Mouse (Mus musculus) forebrain, embryonic 13.5 days (tissue): ENCODE data around the gene Morc1. TPM values are rescaled to one million over a fixed set of nuclear protein-coding genes. Genes with fewer than 3 reads are reported as not detected.
A peak's percentile ranks its signal among the peaks of the same experiment; 100 is the strongest.

Experiments used
- ATAC-seq: fragments of 200-750 bp; cut with Nextera tagmentation; 2 replicates; pipeline ENCODE4 v1.8.0; 2017
- H3K27ac ChIP-seq: fragments of 300-500 bp; sonication (generic); 2 replicates; pipeline ENCODE4 v1.5.1; 2015; ENCODE audit warnings: inconsistent platforms, mild to moderate bottlenecking, moderate library complexity
- H3K27me3 ChIP-seq: fragments of 300-500 bp; sonication (generic); 2 replicates; pipeline ENCODE4 v1.6.1; 2015; ENCODE audit warnings: mild to moderate bottlenecking, inconsistent platforms
- H3K36me3 ChIP-seq: fragments of 300-500 bp; sonication (generic); 2 replicates; pipeline ENCODE4 v1.6.1; 2015; ENCODE audit warnings: mild to moderate bottlenecking, inconsistent platforms; ENCODE audit not compliant: poor library complexity, severe bottlenecking
- H3K4me1 ChIP-seq: fragments of 300-500 bp; sonication (generic); 2 replicates; pipeline ENCODE4 v1.6.1; 2015; ENCODE audit warnings: inconsistent platforms
- H3K4me2 ChIP-seq: fragments of 300-500 bp; sonication (generic); 2 replicates; pipeline ENCODE4 v1.6.1; 2015; ENCODE audit warnings: inconsistent platforms, mild to moderate bottlenecking, moderate library complexity
- H3K4me3 ChIP-seq: fragments of 300-500 bp; sonication (generic); 2 replicates; pipeline ENCODE4 v1.5.1; 2015; ENCODE audit warnings: mild to moderate bottlenecking, inconsistent platforms
- H3K9ac ChIP-seq: fragments of 300-500 bp; sonication (generic); 2 replicates; pipeline ENCODE4 v1.6.1; 2015; ENCODE audit warnings: mild to moderate bottlenecking, inconsistent platforms
- H3K9me3 ChIP-seq: fragments of 300-500 bp; sonication (generic); replicated peaks from 2 replicates; pipeline ENCODE4 v1.6.1; 2016; ENCODE audit warnings: inconsistent platforms
- WGBS: fragments of 180-500 bp; shearing (Covaris S2); methylation state at CpG from one replicate; pipeline ENCODE4 v1.1.7; 2015; 5-methylcytosine and 5-hydroxymethylcytosine counted together
- polyA plus RNA-seq: library from polyadenylated mRNA; unstranded; fragments of >200 nt; fragmentation: Nextera tagmentation; extraction: Ambion mirVana; gene quantifications from 2 replicates; pipeline ENCODE4 v1.2.1, GENCODE M21; 2015

Morc1 gene
- polyA plus RNA-seq, 1 experiment from 2014 or later: not detected

DNA sequence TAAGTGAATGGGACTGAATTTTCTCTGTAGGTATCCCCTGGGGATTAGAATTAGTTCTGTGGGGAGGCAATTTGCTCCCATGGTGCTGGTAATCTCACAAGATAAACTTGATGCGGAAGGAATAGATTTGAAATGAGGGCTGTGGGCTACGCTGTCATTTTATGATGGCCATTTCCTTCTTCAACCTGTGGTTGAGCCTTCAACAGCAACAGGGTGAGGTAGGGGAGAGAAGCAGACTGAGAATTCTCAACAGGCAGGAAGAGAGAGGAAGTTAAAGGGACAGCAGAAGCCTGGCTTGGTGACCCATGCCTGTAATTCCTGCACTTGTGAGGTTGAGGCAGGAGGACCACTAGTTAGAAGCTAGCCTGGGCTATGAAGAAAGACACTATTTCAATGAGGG is 12.0 kb upstream of the Morc1 start:
- WGBS: 80% methylated on average over 2 of the region's 2 CpGs
- no peak overlapping the region for H3K4me3 ChIP-seq
- no peak overlapping the region for H3K4me2 ChIP-seq
- no peaks in the 10 kb centered on the region for H3K36me3 ChIP-seq
- H3K4me1 ChIP-seq: no peaks in the 10 kb centered on the region
- no peaks in the 10 kb centered on the region for H3K9me3 ChIP-seq
- no peak for ATAC-seq
- no peak overlapping the region for H3K27ac ChIP-seq
- H3K9ac ChIP-seq: no peak overlapping the region
- H3K27me3 ChIP-seq: no peaks in the 10 kb centered on the region

DNA sequence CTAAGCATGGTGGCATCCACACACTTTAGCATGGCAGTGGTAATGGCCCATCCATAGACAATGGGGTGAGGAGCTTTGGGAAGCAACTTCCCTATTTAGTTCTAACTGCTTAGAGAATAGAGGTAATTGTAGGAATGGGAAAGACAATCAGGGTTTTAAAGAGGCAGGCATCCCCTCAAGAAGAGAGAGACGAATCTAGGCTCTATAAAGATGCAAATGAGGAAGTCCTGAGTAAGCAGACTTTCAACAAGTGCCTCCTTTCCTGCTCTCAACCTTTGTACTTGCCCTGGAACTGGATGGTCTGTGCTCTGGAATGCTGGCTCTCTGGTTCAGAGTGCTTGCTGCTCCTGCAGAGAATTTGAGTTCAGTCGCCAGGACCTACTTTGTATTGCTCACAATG is 8.5 kb upstream of the Morc1 start:
- Histone ChIP-seq H3K27ac (no peak overlapping the region), H3K4me2 (no peak overlapping the region), H3K27me3 (no peaks in the 10 kb centered on the region), H3K36me3 (no peaks in the 10 kb centered on the region), H3K9me3 (no peaks in the 10 kb centered on the region), H3K4me3 (no peak overlapping the region), H3K4me1 (no peaks in the 10 kb centered on the region), H3K9ac (no peak overlapping the region)
- no peak for ATAC-seq
- 22% methylated on average over 2 of the region's 2 CpGs for WGBS

DNA sequence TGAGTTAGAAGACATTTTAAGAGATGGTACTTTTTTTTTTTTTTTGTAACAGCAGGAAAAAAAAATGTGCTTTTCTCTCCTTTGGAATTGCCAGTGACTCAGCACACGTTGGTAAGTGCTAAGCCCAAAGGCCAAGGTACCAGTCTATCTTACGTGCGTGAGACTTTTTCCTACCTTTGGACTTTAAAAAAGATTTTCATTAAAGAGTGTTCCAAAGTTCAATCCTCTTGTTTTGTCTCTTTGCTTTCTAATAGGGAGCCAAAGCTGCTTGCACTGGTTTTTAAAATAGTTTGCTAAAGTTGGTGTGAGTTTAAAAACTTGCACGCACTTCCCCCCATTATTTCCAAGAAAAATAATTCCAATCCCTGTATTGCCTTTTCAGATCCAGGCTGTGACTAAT is 7.0 kb upstream of the Morc1 start:
- Histone ChIP-seq H3K9me3 (no peaks in the 10 kb centered on the region), H3K4me1 (no peaks in the 10 kb centered on the region), H3K4me3 (no peak overlapping the region), H3K27me3 (no peaks in the 10 kb centered on the region), H3K4me2 (no peak overlapping the region), H3K36me3 (no peaks in the 10 kb centered on the region), H3K27ac (no peak overlapping the region), H3K9ac (no peak overlapping the region)
- ATAC-seq: no peak
- WGBS: 95% methylated on average over 4 of the region's 4 CpGs

DNA sequence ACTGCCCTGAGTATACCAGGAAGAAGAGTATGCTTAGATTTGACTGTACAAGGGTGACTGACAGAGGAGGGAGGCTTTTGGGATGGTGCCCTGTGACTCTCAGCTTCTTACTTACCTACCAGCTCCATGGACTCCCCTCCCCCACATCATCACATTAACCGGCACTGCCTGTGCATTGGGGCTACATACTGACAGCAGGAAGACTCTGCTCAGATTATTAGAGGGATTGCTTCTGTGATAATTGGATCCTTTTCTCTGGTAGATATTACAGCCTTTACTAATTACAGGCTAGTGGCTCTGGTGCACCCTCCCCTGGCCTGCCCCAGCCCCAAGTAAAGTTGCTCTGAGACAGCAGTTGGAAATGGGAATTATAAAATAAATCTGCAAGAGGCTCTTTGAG is 1.6 kb upstream of the Morc1 start:
- ATAC-seq: no peak; the same call in 1 of the 2 replicates
- H3K4me3 ChIP-seq: no peak overlapping the region
- no peak overlapping the region for H3K9ac ChIP-seq
- 39% methylated on average over 1 of the region's 1 CpGs for WGBS
- H3K36me3 ChIP-seq: no peaks in the 10 kb centered on the region
- no peak overlapping the region for H3K4me2 ChIP-seq
- no peak overlapping the region for H3K27ac ChIP-seq
- peaks cover 6% of the 10 kb centered on the region; the same call in 1 of the 2 replicates for H3K4me1 ChIP-seq
- H3K27me3 ChIP-seq: no peaks in the 10 kb centered on the region
- no peaks in the 10 kb centered on the region for H3K9me3 ChIP-seq

DNA sequence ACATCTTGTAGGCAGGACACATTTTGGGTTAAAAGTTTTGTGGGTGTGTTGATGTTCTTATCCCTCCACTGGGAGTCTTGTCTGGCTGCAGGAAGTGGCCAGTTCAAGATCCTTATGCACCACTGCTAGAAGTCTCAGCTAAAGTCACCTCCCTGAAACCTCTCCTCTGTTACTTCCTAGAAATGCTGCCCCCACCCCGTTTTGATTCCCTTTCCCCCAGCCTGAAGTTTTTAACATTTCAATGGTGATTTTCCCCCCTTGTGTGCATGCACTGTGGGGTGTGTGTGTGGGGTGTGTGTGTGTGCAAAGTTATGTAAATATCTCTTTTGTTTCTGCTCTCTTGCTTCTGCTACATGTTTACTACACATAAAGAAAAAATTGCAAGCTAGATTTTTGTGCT is 4.4 kb downstream of the Morc1 start:
- Histone ChIP-seq H3K9ac (no peak overlapping the region), H3K4me3 (no peak overlapping the region), H3K27ac (no peak overlapping the region), H3K36me3 (no peaks in the 10 kb centered on the region), H3K4me1 (no peaks in the 10 kb centered on the region), H3K4me2 (no peak overlapping the region), H3K9me3 (no peaks in the 10 kb centered on the region), H3K27me3 (no peaks in the 10 kb centered on the region)
- no peak for ATAC-seq
- WGBS: 11% methylated on average over 1 of the region's 1 CpGs

DNA sequence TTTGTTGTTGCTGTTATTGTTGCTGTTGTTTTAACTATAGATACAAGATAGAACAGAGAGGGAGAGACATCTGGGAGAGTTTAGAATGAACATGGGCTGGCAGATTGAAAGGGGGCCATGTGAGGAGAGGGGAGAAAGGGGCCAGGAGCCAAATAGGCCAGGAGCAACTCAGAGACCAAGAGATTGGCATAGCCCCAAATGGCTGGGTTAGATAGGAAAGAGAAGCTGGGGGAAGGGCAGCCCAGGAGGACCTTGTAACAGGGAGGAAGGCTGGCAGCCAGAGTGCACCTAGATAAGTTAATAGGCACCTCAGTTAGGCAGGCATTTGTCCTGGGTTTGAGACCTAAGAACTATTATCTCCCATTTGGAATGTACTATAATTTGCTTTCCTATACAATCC is 6.4 kb downstream of the Morc1 start:
- Histone ChIP-seq H3K36me3 (no peaks in the 10 kb centered on the region), H3K27ac (no peak overlapping the region), H3K9ac (no peak overlapping the region), H3K4me1 (no peaks in the 10 kb centered on the region), H3K27me3 (no peaks in the 10 kb centered on the region), H3K4me3 (no peak overlapping the region), H3K9me3 (no peaks in the 10 kb centered on the region), H3K4me2 (no peak overlapping the region)
- ATAC-seq: no peak

DNA sequence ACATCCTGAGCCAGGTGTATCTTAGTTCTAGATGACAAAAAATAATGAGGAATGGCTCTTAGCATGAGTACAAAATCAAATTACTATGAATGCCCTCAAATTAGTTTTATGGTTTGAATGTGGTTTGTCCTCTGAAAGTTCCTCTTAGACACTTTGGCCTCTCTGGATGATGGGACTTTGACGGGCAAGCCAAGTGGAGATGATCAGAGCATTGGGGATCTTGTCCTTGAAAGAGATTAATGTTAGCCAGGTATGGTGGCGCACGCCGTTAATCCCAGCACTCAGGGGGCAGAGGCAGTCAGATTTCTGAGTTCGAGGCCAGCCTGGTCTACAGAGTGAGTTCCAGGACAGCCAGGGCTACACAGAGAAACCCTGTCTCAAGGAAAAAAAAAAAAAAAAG is 13.6 kb downstream of the Morc1 start:
- ATAC-seq: no peak
- WGBS: 92% methylated on average over 5 of the region's 5 CpGs
- Histone ChIP-seq H3K4me2 (no peak overlapping the region), H3K4me1 (no peaks in the 10 kb centered on the region), H3K36me3 (no peaks in the 10 kb centered on the region), H3K9ac (no peak overlapping the region), H3K27ac (no peak overlapping the region), H3K9me3 (no peaks in the 10 kb centered on the region), H3K4me3 (no peak overlapping the region), H3K27me3 (no peaks in the 10 kb centered on the region)

DNA sequence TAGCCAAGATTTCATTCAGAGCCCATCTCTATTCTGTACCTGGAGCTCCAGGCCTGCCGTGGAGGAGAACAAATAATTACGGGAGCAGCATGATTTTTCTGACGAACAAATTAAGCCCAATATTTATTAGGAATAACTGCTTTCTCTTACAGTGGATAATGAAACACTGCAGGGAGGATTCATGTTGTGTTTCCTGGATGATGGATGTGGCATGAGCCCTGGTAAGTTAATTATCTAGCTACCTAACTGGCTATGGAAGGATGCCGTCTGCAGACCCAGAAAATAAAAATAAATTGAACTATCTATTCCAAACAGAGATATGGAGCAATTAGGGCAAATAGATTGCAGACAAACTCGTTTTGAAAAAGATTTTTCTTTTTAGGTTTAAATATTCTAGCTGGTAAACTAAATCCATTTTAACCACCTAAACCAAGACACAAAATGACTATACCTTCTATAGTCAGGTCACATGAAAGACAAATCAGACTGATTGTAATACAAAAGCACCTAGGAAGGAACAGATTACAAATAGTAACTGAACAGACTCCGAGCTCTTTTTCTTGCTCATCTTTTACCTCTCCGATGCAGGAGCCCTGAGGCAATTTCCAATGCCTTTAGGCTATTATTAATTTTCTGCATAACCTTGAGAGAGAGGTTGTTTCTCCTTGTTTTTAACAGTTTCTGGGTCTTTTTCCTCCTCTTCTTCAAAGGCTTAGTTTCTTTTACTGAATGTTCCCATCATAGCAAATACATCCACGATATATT is 15.3 kb downstream of the Morc1 start:
- H3K4me1 ChIP-seq: no peaks in the 10 kb centered on the region
- no peaks in the 10 kb centered on the region for H3K27me3 ChIP-seq
- H3K9ac ChIP-seq: no peak overlapping the region
- 76% methylated on average over 8 of the region's 8 CpGs for WGBS
- H3K27ac ChIP-seq: no peak overlapping the region
- no peaks in the 10 kb centered on the region for H3K36me3 ChIP-seq
- ATAC-seq: no peak
- no peaks in the 10 kb centered on the region for H3K9me3 ChIP-seq
- H3K4me3 ChIP-seq: no peak overlapping the region
- H3K4me2 ChIP-seq: no peak overlapping the region

DNA sequence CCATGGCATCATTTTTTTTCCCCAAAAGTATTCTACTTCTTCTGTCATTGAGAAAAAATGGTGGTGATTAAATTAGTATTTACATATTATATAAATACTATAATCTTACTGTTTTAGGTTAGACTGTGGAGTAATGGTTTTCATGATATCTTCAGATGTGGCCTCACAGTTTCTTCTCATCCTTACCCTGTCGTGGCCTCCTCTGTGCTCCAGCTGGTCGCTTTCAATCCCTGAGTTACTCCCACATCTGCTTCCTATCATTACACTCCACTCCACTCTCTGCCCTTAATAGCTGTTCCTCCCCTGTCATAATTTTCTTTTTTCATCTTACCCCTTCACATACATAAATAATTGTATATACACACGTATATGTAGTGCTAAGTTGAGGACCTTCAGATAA is 22.2 kb downstream of the Morc1 start:
- no peaks in the 10 kb centered on the region for H3K27me3 ChIP-seq

DNA sequence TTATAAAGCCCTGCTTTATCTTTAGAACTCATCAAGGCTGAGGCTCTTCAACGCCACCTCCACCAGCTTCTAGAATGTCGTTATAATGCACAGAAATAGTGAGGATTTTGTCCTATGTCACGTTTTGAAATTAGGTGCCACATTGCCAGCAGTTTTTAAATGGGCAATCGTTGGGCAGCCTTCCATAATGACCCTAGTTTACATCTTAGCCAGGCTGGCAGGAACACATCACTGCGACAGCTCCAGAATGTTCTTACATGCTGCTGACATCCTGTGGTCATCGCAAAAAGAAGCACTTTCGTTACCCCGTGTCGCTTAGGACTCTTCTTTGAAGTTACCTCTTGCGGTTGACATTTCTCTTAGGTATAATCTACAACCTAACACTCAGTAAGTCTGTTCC is 42.4 kb downstream of the Morc1 start:
- H3K27ac ChIP-seq: no peak overlapping the region
- no peaks in the 10 kb centered on the region for H3K9me3 ChIP-seq
- no peak overlapping the region for H3K4me2 ChIP-seq
- no peaks in the 10 kb centered on the region for H3K36me3 ChIP-seq
- H3K9ac ChIP-seq: no peak overlapping the region
- 87% methylated on average over 10 of the region's 10 CpGs for WGBS
- H3K4me1 ChIP-seq: no peaks in the 10 kb centered on the region
- H3K27me3 ChIP-seq: no peaks in the 10 kb centered on the region
- no peak overlapping the region for H3K4me3 ChIP-seq
- no peak for ATAC-seq

More for the DNA sequence above, 22.2 kb downstream of the Morc1 start:
- Histone ChIP-seq H3K9me3 (no peaks in the 10 kb centered on the region), H3K4me1 (no peaks in the 10 kb centered on the region), H3K36me3 (no peaks in the 10 kb centered on the region), H3K9ac (no peak overlapping the region), H3K4me3 (no peak overlapping the region), H3K27ac (no peak overlapping the region), H3K4me2 (no peak overlapping the region)
- ATAC-seq: no peak
- WGBS: 87% methylated on average over 3 of the region's 3 CpGs

DNA sequence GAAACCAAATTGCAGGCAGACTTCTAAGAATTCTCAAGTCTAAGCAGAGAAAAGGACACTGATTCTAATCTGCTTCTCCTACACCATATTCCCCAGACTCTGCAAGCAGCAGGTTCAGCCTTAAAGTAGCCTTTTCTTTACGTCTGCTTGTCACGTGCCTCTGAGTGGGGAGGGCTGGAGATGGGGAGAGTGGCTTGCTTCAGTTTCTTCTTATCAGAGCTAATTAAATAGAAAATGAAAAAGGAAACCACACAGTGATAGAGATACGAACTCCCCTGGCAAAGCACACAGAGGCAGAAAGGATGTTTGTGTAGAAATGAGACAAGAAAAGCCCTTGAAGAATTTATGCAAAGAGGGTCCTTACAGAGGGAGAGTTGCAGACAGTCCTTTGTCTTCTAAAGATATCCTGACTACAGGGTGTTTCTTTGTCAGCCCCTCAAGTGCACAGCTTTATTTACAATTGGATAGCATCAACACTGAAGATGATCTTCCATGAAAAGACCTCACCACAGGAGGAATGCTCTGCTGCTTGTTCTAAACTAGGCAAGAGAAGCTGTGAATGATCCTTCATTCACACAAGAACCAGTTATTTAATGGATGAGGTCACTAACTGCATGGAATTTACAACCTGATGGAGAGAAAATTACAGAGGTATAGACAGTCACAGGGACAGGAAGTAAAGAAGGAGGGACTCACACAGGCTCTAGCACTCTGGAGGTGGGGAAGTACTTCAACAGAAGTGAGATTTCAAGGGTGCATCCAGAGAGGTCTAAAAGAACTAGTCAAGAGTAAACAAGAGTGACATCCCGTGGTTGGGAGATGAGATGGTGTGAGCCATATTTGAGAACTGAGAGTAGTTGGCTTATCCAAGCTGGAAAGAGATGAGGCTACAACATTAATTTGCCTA is 44.1 kb downstream of the Morc1 start:
- Histone ChIP-seq H3K9me3 (no peaks in the 10 kb centered on the region), H3K27me3 (no peaks in the 10 kb centered on the region), H3K9ac (no peak overlapping the region), H3K4me3 (no peak overlapping the region), H3K36me3 (no peaks in the 10 kb centered on the region), H3K27ac (no peak overlapping the region), H3K4me2 (no peak overlapping the region), H3K4me1 (no peaks in the 10 kb centered on the region)
- 34% methylated on average over 4 of the region's 4 CpGs for WGBS
- ATAC-seq: peak; percentile 38; the same call in 1 of the 2 replicates

DNA sequence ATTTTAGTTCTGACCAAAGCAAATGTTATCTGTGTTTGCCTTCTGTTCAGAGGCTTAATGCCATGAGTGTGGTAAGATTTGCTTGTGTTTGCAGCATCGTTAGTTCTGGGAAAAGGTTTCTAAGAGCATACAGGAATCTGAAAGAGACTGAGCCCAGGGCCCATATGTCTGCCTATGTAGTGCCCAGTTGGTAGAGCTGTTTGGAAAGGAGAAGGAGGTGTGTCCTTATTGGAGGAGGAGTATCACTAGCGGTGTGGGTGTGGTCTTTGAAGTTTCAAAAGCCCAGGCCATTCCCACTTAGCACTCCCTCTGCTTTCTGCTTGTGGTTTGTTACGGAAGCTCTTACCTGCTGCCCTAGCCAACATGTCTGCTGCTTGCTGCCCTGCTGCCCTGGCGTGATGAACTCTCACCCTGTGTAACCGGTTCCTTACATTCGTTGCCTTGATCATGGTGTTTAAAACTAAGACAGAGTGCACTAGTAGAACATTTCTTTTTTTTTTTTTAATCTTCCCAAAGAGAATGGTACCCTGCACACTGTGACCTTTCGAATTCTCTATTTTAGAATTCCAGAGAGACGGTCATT is 48.3 kb downstream of the Morc1 start:
- WGBS: 82% methylated on average over 8 of the region's 8 CpGs

More for the DNA sequence above, 48.3 kb downstream of the Morc1 start:
- Histone ChIP-seq H3K36me3 (no peaks in the 10 kb centered on the region), H3K27ac (no peak overlapping the region), H3K9me3 (no peaks in the 10 kb centered on the region), H3K4me2 (no peak overlapping the region), H3K4me1 (no peaks in the 10 kb centered on the region), H3K4me3 (no peak overlapping the region), H3K9ac (no peak overlapping the region), H3K27me3 (no peaks in the 10 kb centered on the region)
- ATAC-seq: no peak
